Mouse (Mus musculus) 3T3-L1 (cell line): ENCODE data around the gene Samd11.

Source experiments
- DNase-seq: peaks from one replicate; pipeline ENCODE4 v3.0.0-alpha.2; 2015; ENCODE audit warnings: low read depth, low spot score

Samd11 gene

DNA sequence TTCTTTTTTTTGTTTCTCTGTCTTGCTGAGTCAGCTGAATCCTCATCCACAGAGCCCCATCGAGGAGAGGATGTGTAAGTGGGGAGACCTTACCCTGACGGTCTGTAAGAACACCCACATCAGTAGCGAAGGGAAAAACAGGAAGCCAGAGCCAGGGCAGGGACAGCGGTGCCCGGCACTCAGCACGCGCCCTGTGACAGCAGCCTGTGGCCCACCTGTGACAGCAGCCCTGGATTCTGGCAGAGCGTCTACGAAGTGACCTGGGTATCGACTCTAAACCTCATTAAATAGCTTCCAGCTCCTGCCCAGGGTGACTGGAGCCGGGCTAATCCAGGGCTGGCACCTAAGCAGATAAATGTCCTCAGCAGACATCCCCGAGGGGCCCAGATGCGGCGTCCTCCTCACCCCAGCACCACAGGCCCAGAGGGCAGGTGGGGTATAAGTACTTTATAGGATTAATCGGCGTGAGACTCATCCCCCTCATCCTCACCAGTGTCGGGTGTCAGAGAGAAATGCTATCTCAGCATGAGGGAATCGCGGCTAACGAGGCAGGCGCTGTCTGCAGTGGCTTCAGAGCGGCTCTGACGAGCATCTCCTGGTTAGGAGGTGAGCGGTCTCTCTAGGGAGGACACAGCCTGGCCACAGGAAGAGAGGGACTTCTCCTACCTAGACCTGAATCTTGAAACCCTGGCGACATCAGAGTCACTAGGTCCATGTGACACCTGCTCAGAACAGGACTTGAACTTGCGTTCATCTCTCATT is at the start of gene Samd11:
Gene Samd11, minus strand, starts transcription at position 580 of the 762 bp plus-strand sequence.
- no peak for DNase-seq

DNA sequence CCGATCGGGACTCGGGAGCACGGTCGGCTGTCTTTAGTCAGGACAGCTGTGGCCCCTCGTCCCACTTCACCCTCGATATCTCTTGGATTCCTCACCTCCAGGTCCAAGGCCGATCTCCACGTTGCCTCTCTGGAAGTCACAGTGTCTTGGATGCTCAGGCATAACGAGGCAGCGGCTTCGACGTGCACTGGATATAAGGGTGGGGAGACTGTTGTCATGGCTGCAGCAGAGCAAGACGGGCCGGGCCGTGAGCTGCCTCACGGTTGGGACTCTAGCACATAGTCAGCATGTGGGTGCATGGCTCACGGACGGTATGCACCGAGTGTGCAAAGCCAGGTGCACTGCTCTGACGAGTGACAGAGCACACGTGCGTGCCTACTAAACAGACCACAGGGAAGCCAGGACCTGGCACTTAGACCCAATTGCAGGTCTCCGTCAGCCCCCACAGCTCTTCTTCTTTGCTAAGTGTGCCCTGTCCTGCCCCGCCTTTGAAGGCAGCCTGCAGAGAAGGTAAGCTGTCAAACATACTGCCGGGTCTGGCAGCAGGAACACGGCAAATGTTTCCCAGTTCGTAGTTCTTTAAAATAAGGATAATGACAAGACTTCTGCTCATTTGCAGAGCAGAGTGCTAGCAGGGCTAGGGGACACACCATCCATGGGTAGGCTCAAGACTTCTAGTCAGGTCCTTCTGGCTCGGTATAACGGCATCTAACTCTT is 938 bp downstream of the Samd11 start:
- no peak for DNase-seq

DNA sequence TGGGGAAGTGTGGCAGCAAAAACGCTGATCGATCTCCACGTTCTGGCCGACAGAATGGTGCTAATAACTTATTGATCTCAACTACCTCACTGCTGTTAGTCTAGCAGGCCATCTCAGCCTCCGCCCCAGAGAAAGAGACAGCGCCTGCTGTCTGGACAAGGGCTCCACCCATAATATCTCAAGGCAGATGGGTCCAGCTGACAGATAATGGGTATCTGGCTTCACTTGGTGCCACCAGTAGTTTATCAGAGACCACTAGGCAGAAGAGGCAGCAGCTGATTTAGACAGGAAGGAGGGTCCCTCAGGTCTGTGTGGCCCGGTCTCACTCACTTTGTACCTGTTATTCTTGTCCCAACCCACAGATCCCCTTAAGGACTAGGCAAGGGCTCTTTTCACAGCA is 2.4 kb downstream of the Samd11 start:
- no peak for DNase-seq

DNA sequence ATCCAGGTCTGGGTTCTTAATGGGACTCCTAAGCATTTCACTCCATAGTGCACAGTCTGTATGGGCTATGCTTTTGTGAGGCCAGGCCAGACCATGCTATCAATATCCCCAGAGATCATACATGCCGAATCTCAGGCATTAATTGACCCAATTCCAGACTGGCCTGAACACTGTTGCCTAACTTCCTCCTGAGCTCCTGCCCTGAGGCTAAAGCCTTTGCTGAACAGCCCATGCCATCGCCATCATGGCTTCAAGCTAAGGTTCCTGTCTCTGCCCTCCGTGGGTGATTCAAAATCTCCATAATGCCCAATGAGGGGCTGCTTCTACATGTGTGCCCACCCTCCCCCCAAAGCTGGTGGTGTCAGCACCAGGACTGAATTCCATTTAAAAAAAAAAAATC is 2.8 kb downstream of the Samd11 start:
- no peak for DNase-seq

DNA sequence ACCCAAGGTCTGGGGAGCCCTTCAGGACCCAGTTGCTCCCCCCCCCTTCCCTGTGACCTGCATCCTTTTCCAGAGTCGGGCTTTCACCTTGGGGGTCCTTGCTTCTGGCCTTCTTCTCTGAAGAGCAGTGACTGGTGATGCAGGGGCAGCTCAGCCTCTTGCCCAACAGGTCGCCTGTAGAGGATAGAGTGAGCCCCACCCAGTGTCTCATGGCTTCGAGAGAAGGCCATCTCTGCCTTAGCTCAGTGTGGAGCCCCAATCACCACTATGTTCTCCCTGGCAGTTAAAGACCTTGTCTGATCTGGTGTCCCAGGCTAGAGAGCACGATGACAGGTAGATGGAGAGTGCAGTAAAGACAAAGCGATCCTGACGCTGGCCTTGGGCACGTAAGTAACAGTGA is 3.3 kb downstream of the Samd11 start:
- no peak for DNase-seq

DNA sequence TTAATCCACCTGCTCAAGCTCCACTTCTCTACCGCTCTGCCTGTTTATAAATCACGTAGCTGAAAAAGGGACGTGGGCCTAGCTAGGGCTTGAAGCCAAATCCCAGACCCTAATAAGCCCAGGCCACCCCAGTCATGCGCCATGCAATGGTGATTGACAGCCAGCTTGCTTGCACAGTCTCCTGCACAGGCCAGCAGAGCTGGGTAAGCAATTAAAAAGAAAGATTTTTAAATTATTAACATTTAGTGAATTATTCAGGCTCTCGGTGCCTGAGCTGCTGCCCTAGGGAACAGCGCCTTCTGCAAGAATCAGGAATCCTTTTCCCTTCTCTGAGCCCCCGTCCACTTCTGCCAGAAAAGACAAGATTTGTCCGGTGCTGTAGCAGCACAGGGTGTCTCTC is 4.4 kb downstream of the Samd11 start:
- no peak for DNase-seq

DNA sequence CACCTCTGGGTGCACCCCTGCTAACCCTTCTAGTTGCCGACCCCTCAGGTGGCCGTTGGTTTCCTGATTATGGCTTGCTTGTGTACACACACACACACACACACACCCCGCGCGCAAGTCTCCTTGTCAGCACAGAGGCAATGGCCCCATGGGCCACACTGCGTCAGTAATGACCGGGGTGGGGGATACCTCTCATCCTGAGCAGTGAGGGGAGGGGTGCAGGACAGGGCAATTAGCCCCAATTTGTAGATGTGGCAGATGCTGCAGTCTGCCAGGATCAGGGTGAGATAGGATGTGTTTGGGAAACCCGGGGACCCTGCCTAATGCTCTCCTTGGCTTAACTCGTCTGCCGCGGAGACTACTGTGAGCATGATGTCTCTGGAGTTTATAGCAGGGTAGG is 5.9 kb downstream of the Samd11 start:
- no peak for DNase-seq

DNA sequence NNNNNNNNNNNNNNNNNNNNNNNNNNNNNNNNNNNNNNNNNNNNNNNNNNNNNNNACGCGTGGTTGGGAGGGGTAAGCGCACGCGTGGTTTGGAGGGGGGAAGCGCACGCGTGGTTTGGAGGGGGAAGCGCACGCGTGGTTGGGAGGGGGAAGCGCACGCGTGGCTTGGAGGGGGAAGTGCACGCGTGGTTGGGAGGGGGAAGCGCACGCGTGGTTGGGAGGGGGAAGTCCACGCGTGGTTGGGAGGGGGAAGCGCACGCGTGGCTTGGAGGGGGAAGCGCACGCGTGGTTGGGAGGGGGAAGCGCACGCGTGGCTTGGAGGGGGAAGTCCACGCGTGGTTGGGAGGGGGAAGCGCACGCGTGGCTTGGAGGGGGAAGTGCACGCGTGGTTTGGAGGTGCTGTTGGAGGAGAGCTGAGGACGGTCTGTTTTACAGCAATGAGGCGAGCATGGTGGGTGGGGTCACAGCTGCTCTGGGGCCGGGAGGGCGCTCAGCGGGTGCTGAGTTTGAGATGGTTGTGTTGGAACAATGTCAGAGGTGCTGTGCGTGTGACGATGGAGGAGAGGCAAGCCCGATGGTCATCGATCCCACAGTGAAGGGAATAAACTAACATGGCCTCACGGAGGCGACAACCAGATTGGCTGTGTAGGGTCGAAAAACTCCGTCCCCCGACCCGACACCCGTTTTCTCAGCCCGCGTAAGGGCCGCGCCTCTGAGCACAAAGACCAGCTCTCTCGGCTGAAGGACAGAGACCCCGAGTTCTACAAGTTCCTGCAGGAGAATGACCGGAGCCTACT is 18.6 kb downstream of the Samd11 start:
- no peak for DNase-seq

DNA sequence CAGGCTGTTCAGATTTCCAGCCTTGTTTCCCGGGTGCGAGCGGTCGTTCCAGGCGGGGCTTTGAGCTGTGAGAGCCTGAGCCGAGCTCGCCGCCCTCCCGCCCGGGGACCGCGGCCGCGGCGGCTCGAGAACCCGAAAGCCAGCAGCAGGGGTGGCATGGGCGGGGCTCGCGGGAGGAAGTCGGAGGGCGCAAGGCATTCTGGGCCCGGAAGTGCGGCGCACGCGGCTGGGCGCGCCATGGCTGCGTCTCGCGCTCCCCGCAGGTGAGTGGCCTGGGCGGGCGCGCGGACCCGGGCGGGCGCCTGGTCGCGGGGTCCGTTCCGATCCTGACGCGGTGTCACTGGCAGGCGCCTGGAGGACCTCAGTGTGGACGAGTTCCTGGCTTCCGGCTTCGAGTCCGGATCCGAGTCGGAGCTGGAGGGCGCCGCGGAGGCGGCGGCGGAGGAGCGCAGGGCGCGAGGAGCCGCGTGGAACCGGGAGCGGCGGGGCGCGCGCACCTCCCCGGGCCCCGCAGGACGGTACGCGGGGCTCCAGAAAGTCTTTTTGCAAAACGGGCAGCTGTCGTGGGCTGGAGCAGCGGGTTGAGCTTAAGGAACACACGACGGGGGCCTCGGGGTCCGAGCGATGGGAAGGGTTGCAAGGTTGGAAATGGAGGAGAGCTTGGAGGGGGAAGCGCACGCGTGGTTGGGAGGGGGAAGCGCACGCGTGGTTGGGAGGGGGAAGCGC is 19.5 kb downstream of the Samd11 start, which contains the start of gene Noc2l:
Gene Noc2l, plus strand, starts transcription at position 203 of the 726 bp plus-strand sequence.
- peak; percentile 85 for DNase-seq

DNA sequence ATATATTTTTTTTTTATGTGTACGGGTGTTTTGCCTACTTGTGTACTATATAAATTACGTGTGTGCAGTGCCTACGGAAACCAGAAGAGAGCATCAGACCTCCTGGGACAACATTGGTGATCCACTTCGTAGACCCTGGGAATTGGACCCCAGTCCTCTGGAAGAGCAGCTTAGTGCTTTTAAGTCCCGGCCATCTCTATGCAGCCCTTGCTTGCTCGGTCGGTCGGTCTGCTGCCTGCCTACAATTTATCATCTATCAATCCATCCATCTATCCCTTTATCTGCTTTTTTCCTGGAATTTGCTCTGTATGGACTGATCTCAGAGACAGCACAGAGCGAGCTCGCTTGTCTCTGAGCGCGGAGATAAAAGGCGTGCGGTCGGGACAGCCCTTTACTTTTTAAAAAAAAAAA is 20.1 kb downstream of the Samd11 start:
- DNase-seq, result peak; percentile 76

DNA sequence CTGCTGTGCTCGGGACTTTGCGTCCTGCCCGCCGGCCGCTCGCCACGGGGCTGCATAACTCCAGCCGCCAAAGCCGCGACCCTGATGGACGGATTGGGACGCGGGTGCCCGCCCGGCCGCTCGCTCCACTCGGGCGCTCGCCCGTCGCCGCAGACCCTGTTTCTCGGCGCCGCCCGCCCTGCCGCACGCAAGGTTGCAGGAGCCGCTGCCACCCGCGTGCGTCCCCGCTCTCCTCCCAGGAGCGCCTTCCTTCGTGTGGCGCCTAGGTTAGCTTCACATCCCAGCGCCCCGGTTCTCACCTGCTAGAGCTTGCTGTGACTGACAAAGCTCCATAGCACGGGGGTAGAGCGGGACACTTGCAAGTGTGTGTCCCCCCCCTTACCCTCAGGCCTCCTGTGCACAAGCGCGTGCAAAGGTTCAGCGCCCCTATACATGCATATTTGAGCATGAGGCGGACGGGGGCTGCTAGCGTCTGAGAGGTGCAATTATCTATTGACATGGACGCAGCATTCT is 20.7 kb downstream of the Samd11 start, which contains the start of gene Plekhn1:
Gene Plekhn1, minus strand, starts transcription at position 157 of the 513 bp plus-strand sequence.
- peak; percentile 50 for DNase-seq

DNA sequence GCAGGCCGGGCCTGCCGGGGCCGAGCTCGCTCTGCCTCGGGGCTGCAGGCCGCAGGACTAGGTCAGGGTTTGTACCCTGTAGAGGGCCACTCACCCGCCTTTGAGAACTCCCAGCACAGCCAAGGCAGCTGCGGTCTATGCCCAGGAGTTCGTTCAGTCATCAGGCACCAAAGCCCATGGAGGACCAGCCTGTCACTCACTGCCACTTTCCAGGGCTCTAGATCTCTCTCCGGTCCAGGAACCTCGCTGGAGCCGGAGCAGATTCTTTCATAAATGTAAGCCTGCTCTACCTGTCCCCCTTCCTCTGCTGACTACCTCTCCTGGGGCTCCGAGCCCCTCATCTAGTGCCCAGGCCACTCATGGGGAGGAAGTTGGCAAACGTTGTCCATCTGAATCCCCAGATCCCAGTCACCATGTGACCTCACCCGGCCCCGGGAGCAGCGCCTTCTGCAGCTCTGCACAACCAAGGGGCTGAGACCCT is 21.4 kb downstream of the Samd11 start:
- no peak for DNase-seq

DNA sequence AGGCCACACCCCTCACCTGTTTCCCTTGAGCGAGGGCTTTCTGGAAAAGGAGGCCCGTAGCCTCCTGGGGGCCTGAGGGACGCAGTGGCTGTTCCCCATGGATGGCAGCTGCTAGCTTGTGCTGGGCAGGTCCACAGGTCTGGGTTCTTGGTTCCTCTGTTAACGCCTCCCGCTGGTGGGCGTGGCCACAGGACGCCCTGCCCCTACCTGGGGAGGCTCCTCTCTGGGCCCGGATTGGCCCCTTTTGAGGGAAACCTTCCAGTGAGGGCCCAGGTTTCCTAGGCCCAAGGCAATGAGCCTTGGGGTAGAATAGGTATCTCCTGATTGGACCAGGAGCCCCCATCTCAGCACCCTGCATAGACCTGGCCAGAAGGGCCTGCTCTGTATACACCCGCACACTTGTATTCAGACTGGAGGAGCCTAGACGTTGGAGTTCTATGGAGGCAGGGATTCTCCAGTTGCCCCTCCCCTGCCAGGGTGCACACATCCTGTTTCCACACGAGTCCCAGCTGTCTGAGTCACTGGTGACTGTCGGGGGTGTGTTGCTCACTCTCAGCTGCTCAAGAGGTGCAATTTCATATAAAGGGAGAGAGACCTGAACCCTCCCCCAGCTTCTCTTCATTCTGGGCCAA is 26.9 kb downstream of the Samd11 start:
- peak; percentile 88 for DNase-seq

DNA sequence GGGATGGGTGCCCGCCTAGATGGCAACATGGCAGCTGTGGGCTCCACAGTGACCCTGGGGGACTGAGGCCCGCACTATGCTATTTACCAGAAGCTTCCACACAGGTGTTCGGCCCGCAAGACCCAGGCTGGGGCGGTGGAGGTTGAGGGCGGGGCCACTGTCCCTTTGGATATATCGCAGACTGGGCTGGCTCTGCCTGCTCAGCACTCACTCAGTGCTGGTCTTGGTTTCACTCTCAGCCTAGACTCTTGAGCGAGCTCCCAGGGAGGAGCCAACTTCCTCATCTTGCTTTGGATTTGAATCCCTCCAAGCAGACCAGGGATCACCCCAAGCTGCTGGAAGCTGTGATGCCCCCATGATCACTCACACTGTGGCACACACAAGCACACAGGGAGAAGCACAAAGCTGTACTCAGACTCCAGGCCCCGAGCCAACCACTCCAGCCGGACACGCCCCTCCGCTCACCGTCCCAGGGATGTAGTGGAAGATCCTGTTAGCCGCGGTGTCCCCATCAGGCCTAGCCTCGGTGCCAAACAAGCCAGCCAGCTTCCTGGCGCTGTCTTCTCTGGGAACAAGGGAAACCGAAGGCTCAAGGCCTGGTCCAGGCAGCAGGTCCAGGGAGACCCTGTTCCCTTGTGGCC is 27.6 kb downstream of the Samd11 start:
- peak; percentile 65 for DNase-seq

DNA sequence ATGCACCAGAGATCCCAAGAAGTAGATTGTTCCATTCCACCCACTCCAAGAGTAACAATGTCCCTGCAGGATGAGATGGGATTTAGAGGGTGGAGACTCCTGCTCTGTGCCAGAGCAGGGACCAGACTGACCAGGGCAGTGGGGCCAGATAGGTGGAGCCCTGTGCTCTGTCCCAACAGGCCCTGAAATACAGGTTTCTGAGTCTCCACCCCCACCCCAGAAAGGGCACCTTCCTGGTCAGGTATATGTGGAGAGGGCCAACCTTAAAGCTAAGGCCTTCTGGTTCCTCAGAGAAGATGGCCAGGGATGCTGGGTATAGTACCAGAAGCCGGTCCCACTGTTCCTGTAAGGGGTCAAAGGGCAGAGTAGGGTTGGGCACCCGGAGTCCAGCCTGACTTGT is 31.2 kb downstream of the Samd11 start:
- no peak for DNase-seq

DNA sequence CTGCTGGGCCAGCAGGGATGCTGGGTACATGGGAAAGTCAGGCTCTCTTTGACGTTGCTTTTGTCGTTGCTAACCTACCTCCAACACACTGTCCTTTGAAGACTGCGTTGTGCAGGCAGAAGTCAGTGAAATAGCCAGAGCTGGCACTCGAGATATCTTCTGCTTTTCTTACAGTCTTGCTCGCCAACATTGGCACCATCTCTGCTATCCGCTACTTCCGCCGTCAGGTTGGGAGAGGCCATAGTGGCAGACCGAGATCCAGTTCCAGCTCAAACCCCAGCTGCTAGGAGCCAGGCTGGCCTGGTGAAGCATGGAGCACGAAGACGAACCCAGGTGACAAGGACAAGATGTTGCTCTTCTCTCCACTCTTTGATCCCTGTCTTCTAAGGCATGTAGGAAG is 35.5 kb downstream of the Samd11 start:
- DNase-seq, result no peak

DNA sequence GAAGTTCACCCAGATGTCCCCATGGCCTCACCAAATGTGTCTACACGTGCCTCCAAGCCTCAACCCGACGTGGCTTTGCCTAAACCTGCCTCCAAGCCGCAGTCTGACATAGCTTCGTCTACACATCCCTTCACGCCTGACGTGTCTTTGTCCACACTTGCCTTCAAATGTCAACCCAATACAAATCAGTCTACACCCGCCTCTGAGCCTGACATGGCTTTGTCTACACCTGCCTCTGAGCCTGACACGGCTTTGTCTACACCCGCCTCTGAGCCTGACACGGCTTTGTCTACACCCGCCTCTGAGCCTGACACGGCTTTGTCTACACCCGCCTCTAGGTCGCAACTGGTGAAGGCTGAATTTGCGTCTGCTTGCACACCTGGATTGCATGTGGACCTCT is 37.6 kb downstream of the Samd11 start:
- DNase-seq, result no peak

DNA sequence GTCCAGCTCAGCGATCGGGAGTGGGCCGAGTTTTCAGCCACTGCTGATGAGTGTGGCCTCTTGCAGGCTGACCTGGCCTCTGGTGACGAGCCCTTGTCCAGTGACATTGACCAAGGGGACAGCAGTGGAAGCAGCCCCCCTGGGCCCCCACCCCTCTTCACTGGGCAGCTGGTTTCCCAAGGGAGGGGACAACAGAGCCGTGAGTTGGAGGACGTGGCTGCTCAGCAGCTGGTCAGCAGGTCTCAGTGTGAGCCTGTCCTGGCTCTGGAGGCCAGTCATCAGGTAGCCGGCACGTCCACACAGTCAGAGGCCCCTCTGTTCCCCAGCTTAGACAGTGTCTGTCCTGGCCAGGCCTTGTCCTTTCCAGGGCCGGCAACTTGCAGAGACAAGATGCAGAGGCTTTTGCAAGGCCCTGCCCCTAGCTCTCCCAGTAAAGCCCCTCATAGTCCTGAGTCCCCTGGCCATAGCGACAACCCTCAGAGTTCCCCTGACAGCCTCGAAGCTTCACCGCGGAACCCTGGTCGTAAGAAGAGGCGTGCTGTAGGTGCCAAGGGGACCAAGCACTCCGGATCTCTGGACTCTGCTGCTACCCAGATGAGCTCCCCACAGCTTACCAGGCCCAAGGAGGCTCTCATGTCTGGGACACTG is 38.3 kb downstream of the Samd11 start:
- no peak for DNase-seq

DNA sequence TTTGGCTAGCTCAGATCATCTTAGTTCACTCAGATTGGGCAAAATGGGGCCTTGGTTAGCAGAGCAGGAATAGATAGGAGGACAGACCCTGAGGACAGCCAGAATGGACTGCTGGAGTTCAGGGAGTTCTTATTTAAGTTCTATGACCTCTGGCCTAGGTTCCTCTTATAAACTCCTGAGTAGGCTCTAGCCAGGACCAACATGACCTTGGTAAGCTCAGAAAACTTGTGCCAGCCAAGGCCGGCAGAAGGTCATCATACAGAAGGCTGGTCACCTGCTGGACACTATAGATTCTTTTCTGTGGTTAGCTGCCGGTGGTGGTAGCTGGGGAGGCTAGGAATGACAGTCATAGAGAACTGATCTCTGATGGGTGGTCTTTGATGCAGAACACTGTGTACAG is 39.3 kb downstream of the Samd11 start:
- no peak for DNase-seq

DNA sequence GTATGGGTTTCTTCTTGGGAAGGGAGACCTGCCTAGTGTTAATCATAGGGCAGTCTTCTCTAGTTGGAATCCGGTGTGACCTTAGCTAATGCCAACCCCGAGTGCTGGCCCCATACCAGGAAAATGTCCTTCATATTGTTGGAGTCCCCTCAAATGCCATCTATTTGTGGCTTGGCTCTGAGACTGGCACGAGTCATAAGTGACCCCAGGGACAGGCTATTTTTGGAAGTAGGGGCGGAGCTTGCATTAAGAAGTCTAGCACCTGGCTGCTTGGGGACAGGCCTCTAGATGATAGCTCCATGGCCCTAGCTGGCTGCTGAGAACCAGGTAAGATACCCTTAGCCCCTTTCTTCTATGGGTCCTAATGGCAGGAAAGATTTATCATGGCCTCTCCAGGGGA is 39.8 kb downstream of the Samd11 start, which contains the start of gene Perm1:
Gene Perm1, plus strand, starts transcription at position 220 of the 400 bp plus-strand sequence.
- DNase-seq, result peak; percentile 66
